Mouse (Mus musculus) midbrain, postnatal 0 days (tissue): ENCODE measurements at regions not wholly inside any gene's neighbourhood (a gene's known extent, or its start where the extent isn't known, plus 50 kb on each side); places are given as distances from the start of the nearest gene placed in this dataset.

Experiments
- ATAC-seq: fragments of 200-750 bp; cut with Nextera tagmentation; 2 replicates; pipeline ENCODE4 v1.8.0; 2017; ENCODE audit warnings: moderate number of reproducible peaks, mild to moderate bottlenecking, moderate TSS enrichment, moderate library complexity; ENCODE audit not compliant: low FRiP score
- DNase-seq: peaks from one replicate; pipeline ENCODE4 v3.0.0-alpha.2; 2015; ENCODE audit warnings: low spot score
- H3K27ac ChIP-seq: fragments of 300-500 bp; sonication (generic); 2 replicates; pipeline ENCODE4 v1.5.1; 2014; ENCODE audit warnings: low read depth, mild to moderate bottlenecking, low read length, mixed read lengths
- H3K27me3 ChIP-seq: fragments of 300-500 bp; sonication (generic); 2 replicates; pipeline ENCODE4 v1.6.1; 2014; ENCODE audit warnings: low read length, control low read depth, mixed read lengths; ENCODE audit not compliant: insufficient read depth
- H3K36me3 ChIP-seq: fragments of 300-500 bp; sonication (generic); 2 replicates; pipeline ENCODE4 v1.6.1; 2014; ENCODE audit warnings: low read length, control low read depth, mixed read lengths; ENCODE audit not compliant: insufficient read depth
- H3K4me1 ChIP-seq: fragments of 300-500 bp; sonication (generic); 2 replicates; pipeline ENCODE4 v1.6.1; 2014; ENCODE audit warnings: mild to moderate bottlenecking, control low read depth, antibody characterized with exemption, low read length, mixed read lengths; ENCODE audit not compliant: insufficient read depth
- H3K4me2 ChIP-seq: fragments of 300-500 bp; sonication (generic); 2 replicates; pipeline ENCODE4 v1.6.1; 2014; ENCODE audit warnings: low read depth, mild to moderate bottlenecking, low read length, mixed read lengths; ENCODE audit not compliant: poor library complexity, severe bottlenecking
- H3K4me3 ChIP-seq: fragments of 300-500 bp; sonication (generic); 2 replicates; pipeline ENCODE4 v1.5.1; 2014; ENCODE audit warnings: low read depth, mild to moderate bottlenecking, low read length, moderate library complexity
- H3K9ac ChIP-seq: fragments of 300-500 bp; sonication (generic); replicated peaks from 2 replicates; pipeline ENCODE4 v1.6.1; 2014; ENCODE audit warnings: mild to moderate bottlenecking, low read length, moderate library complexity, mixed read lengths; ENCODE audit not compliant: poor library complexity, severe bottlenecking
- H3K9me3 ChIP-seq: fragments of 300-500 bp; sonication (generic); 2 replicates; pipeline ENCODE4 v1.6.1; 2016; ENCODE audit warnings: low read length, control low read depth
- CTCF ChIP-seq: IDR thresholded peaks from 2 replicates; pipeline ENCODE4 v1.5.1; 2016; ENCODE audit warnings: antibody characterized with exemption, mild to moderate bottlenecking
- WGBS: fragments of 180-500 bp; shearing (Covaris S2); extraction: QIAGEN DNeasy Blood & Tissue Kit; methylation state at CpG from one replicate; pipeline ENCODE4 v1.1.7; 2014; 5-methylcytosine and 5-hydroxymethylcytosine counted together

GRCm38 (mm10) chr2:138733846-138734245 is 477.5 kb downstream of the Btbd3 start:
- 64% methylated on average over 2 of the region's 2 CpGs for WGBS
- Histone ChIP-seq H3K36me3 (no peaks in the 10 kb centered on the region), H3K4me1 (no peaks in the 10 kb centered on the region), H3K4me3 (no peak overlapping the region), H3K27me3 (no peaks in the 10 kb centered on the region), H3K9me3 (no peaks in the 10 kb centered on the region), H3K27ac (no peak overlapping the region), H3K9ac (no peak overlapping the region), H3K4me2 (no peak overlapping the region)
- ATAC-seq (no peak), DNase-seq (no peak)
- no peak for TF ChIP-seq CTCF

- H3K9me3 ChIP-seq = no peaks in the 10 kb centered on the region
- 88% methylated on average over 4 of the region's 4 CpGs for WGBS
- no peaks in the 10 kb centered on the region for H3K4me1 ChIP-seq
- H3K9ac ChIP-seq = no peak overlapping the region
- no peaks in the 10 kb centered on the region for H3K27me3 ChIP-seq
- ATAC-seq (no peak), DNase-seq (no peak)
- H3K4me3 ChIP-seq = no peak overlapping the region
- no peak for TF ChIP-seq CTCF
- no peak overlapping the region for H3K27ac ChIP-seq
- H3K36me3 ChIP-seq = no peaks in the 10 kb centered on the region
- H3K4me2 ChIP-seq = no peak overlapping the region
These were observed 488.4 kb downstream of the Btbd3 start for GRCm38 (mm10) chr2:138744806-138745205.

- H3K4me1 ChIP-seq = no peaks in the 10 kb centered on the region
- no peaks in the 10 kb centered on the region for H3K36me3 ChIP-seq
- H3K27ac ChIP-seq = no peak overlapping the region
- no peaks in the 10 kb centered on the region for H3K27me3 ChIP-seq
- TF ChIP-seq CTCF = no peak
- no peak overlapping the region for H3K9ac ChIP-seq
- DNase-seq (no peak), ATAC-seq (no peak)
- no peaks in the 10 kb centered on the region for H3K9me3 ChIP-seq
- 83% methylated on average over 3 of the region's 3 CpGs for WGBS
- H3K4me3 ChIP-seq = no peak overlapping the region
- H3K4me2 ChIP-seq = no peak overlapping the region
These were observed 504.1 kb downstream of the Btbd3 start for GRCm38 (mm10) chr2:138760439-138760963.

- Histone ChIP-seq H3K27ac (no peak overlapping the region), H3K4me2 (no peak overlapping the region), H3K4me1 (no peaks in the 10 kb centered on the region), H3K27me3 (no peaks in the 10 kb centered on the region), H3K36me3 (no peaks in the 10 kb centered on the region), H3K9ac (no peak overlapping the region), H3K4me3 (no peak overlapping the region), H3K9me3 (no peaks in the 10 kb centered on the region)
- no peak for ATAC-seq
- no peak for TF ChIP-seq CTCF
- DNase-seq = no peak
- 100% methylated on average over 1 of the region's 1 CpGs for WGBS
These were observed 505.0 kb downstream of the Btbd3 start for GRCm38 (mm10) chr2:138761400-138761799.

GRCm38 (mm10) chr2:138766275-138766842 is 510.0 kb downstream of the Btbd3 start:
- Histone ChIP-seq H3K36me3 (no peaks in the 10 kb centered on the region), H3K4me2 (no peak overlapping the region), H3K4me1 (no peaks in the 10 kb centered on the region), H3K9me3 (no peaks in the 10 kb centered on the region), H3K9ac (no peak overlapping the region), H3K27me3 (no peaks in the 10 kb centered on the region), H3K4me3 (no peak overlapping the region), H3K27ac (no peak overlapping the region)
- DNase-seq (peak; percentile 20), ATAC-seq (peak; percentile 38; the same call in 1 of the 2 replicates)
- no peak for TF ChIP-seq CTCF
- 24% methylated on average over 9 of the region's 9 CpGs for WGBS

GRCm38 (mm10) chr2:138783781-138784180 is 527.4 kb downstream of the Btbd3 start:
- Histone ChIP-seq H3K4me3 (no peak overlapping the region), H3K36me3 (no peaks in the 10 kb centered on the region), H3K4me2 (no peak overlapping the region), H3K9me3 (no peaks in the 10 kb centered on the region), H3K27ac (no peak overlapping the region), H3K27me3 (no peaks in the 10 kb centered on the region), H3K9ac (no peak overlapping the region), H3K4me1 (no peaks in the 10 kb centered on the region)
- no peak for TF ChIP-seq CTCF
- DNase-seq (no peak), ATAC-seq (no peak)
- WGBS = 58% methylated on average over 3 of the region's 3 CpGs
